ENCODE assay signal across 16 mouse cellular contexts in genomic region chr4:140504067-140504913, GRCm38 (mm10).
DNase-seq lines count a peak whose midpoint lies in the region; ATAC-seq and TF ChIP-seq lines count a peak whose summit lies in the region.
"Had no signal": no experiment of that assay in that cellular context is flagged by ENCODE, and none has a peak within 500 bp of the region (broad histone marks: within the 10 kb centered on the region; RNA-seq: fewer than 3 reads in every experiment).

No protein-coding gene starts in this region.

- WGBS in kidney, embryonic 15.5 days, result 3% methylated on average over 16 of the region's 16 CpGs
- 18% methylated on average over 16 of the region's 16 CpGs for WGBS in midbrain, postnatal 0 days
- WGBS in midbrain, embryonic 14.5 days, result 24% methylated on average over 16 of the region's 16 CpGs
- WGBS in forebrain, embryonic 15.5 days, result 5% methylated on average over 16 of the region's 16 CpGs

- no peak for TF ChIP-seq CTCF in midbrain, postnatal 0 days (IDR thresholded peaks at IDR 0.05)

- ATAC-seq in kidney, embryonic 15.5 days (replicated peaks; ENCODE audit: low FRiP score), result peak; percentile 69
- ATAC-seq in midbrain, postnatal 0 days (ENCODE audit: low FRiP score), result no peak
- ATAC-seq in midbrain, embryonic 14.5 days (ENCODE audit: low FRiP score, low TSS enrichment), result no peak
- peak; percentile 55; the same call in 1 of the 2 replicates for ATAC-seq in forebrain, embryonic 15.5 days (replicated peaks)
- ATAC-seq in megakaryocyte progenitor cell, adult 5-6 weeks (replicated peaks; ENCODE audit: poor library complexity), result no peak
- no peak for ATAC-seq in CD4-positive, CD25-positive, alpha-beta regulatory T cell, adult 4 months

- H3K4me1 ChIP-seq in kidney, embryonic 15.5 days, result peaks cover 38% of the 10 kb centered on the region
- no peaks in the 10 kb centered on the region for H3K4me1 ChIP-seq in midbrain, postnatal 0 days (ENCODE audit: insufficient read depth, low read length)
- H3K4me1 ChIP-seq in midbrain, embryonic 14.5 days (ENCODE audit: control insufficient read depth, insufficient read depth, low read length), result 0 out of 2 replicates have a peak, but pooled peaks cover 14% of the 10 kb centered on the region
- H3K4me1 ChIP-seq in forebrain, embryonic 15.5 days, result peaks cover 38% of the 10 kb centered on the region

- peaks cover 66% of the 10 kb centered on the region for H3K27me3 ChIP-seq in kidney, embryonic 15.5 days
- no peaks in the 10 kb centered on the region for H3K27me3 ChIP-seq in midbrain, postnatal 0 days (ENCODE audit: insufficient read depth, low read length)
- no peaks in the 10 kb centered on the region; the same call in 1 of the 2 replicates for H3K27me3 ChIP-seq in midbrain, embryonic 14.5 days (ENCODE audit: control insufficient read depth, insufficient read depth, low read length)
- H3K27me3 ChIP-seq in forebrain, embryonic 15.5 days, result no peaks in the 10 kb centered on the region

- H3K9ac ChIP-seq in kidney, embryonic 15.5 days, result no peak overlapping the region
- 0 out of 2 replicates have a peak overlapping the region, but pooled peaks have one; percentile 4 for H3K9ac ChIP-seq in midbrain, postnatal 0 days (replicated peaks; ENCODE audit: low read length, poor library complexity, severe bottlenecking)
- H3K9ac ChIP-seq in midbrain, embryonic 14.5 days (replicated peaks; ENCODE audit: low read length), result no peak overlapping the region; the same call in 1 of the 2 replicates
- H3K9ac ChIP-seq in forebrain, embryonic 15.5 days (replicated peaks), result no peak overlapping the region
- H3K9ac ChIP-seq: liver, embryonic 14.5 days had no signal

- no peaks in the 10 kb centered on the region for H3K36me3 ChIP-seq in kidney, embryonic 15.5 days
- H3K36me3 ChIP-seq in midbrain, postnatal 0 days (ENCODE audit: insufficient read depth, low read length), result no peaks in the 10 kb centered on the region
- no peaks in the 10 kb centered on the region for H3K36me3 ChIP-seq in midbrain, embryonic 14.5 days (ENCODE audit: control insufficient read depth, insufficient read depth, low read length)
- H3K36me3 ChIP-seq in forebrain, embryonic 15.5 days, result no peaks in the 10 kb centered on the region
- H3K36me3 ChIP-seq: heart, embryonic 10.5 days had no signal

- no peaks in the 10 kb centered on the region for H3K9me3 ChIP-seq in kidney, embryonic 15.5 days (replicated peaks)
- H3K9me3 ChIP-seq in midbrain, postnatal 0 days (ENCODE audit: low read length), result no peaks in the 10 kb centered on the region
- H3K9me3 ChIP-seq in midbrain, embryonic 14.5 days (ENCODE audit: control insufficient read depth, low read length), result no peaks in the 10 kb centered on the region
- no peaks in the 10 kb centered on the region for H3K9me3 ChIP-seq in forebrain, embryonic 15.5 days
- H3K9me3 ChIP-seq: heart, embryonic 10.5 days had no signal

- H3K4me3 ChIP-seq in kidney, embryonic 15.5 days (replicated peaks), result no peak overlapping the region
- no peak overlapping the region for H3K4me3 ChIP-seq in midbrain, postnatal 0 days (ENCODE audit: low read depth, low read length)
- no peak overlapping the region for H3K4me3 ChIP-seq in midbrain, embryonic 14.5 days (replicated peaks; ENCODE audit: low read depth, low read length)
- H3K4me3 ChIP-seq in forebrain, embryonic 15.5 days, result no peak overlapping the region
- H3K4me3 ChIP-seq: heart, embryonic 10.5 days had no signal

- no peak for DNase-seq in kidney, adult 9 months
- peak; percentile 17 for DNase-seq in midbrain, postnatal 0 days (ENCODE audit: low spot score)
- DNase-seq in midbrain, embryonic 14.5 days, result no peak
- DNase-seq in retina, postnatal 1 day, result peak; percentile 85
- DNase-seq: gastrocnemius, postnatal 10 days; heart, postnatal 4 days; kidney, postnatal 14 days; lung, postnatal 4 days; spleen, adult 18-20 months had no signal

- peak overlapping the region; percentile 27 for H3K4me2 ChIP-seq in kidney, embryonic 15.5 days
- no peak overlapping the region for H3K4me2 ChIP-seq in midbrain, postnatal 0 days (ENCODE audit: low read depth, low read length, poor library complexity, severe bottlenecking)
- H3K4me2 ChIP-seq in midbrain, embryonic 14.5 days (ENCODE audit: low read length), result no peak overlapping the region
- peak overlapping the region; percentile 24 for H3K4me2 ChIP-seq in forebrain, embryonic 15.5 days (replicated peaks)

- no peak overlapping the region for H3K27ac ChIP-seq in kidney, embryonic 15.5 days
- no peak overlapping the region for H3K27ac ChIP-seq in midbrain, postnatal 0 days (ENCODE audit: low read depth, low read length)
- no peak overlapping the region for H3K27ac ChIP-seq in midbrain, embryonic 14.5 days (replicated peaks; ENCODE audit: low read depth, low read length)
- H3K27ac ChIP-seq in forebrain, embryonic 15.5 days (replicated peaks), result peak overlapping the region; percentile 83
- H3K27ac ChIP-seq: heart, embryonic 10.5 days; liver, embryonic 14.5 days; stomach, postnatal 0 days had no signal

Comparison
In these comparisons a context has a peak if more than half of its experiments do, and no peak if none do; other contexts are left out.
1. DNase-seq: peak in midbrain, postnatal 0 days (single experiment) and retina, postnatal 1 day (single experiment); none in kidney, adult 9 months (single experiment) and midbrain, embryonic 14.5 days (single experiment).
2. ATAC-seq: peak in kidney, embryonic 15.5 days (single experiment) and forebrain, embryonic 15.5 days (single experiment); none in midbrain, postnatal 0 days (single experiment), midbrain, embryonic 14.5 days (single experiment), megakaryocyte progenitor cell, adult 5-6 weeks (single experiment) and CD4-positive, CD25-positive, alpha-beta regulatory T cell, adult 4 months (single experiment).
3. H3K4me2 ChIP-seq: peak in kidney, embryonic 15.5 days (single experiment) and forebrain, embryonic 15.5 days (single experiment); none in midbrain, postnatal 0 days (single experiment) and midbrain, embryonic 14.5 days (single experiment).